Mouse (Mus musculus) MEL (cell line): Measurements from ENCODE around the gene Gm12258. TPM values are rescaled to one million over a fixed set of nuclear protein-coding genes. Genes with fewer than 3 reads are reported as not detected.

Source experiments
- DNase-seq: peaks from one replicate; pipeline ENCODE4 v3.0.0; 2011; ENCODE audit warnings: low read depth, low spot score
- H3K27ac ChIP-seq: 2 replicates; pipeline ENCODE4 v1.5.1; 2012; ENCODE audit warnings: low read depth, mild to moderate bottlenecking, control low read depth, low read length, moderate library complexity; ENCODE audit not compliant: control insufficient read depth
- H3K27me3 ChIP-seq, 2 experiments: fragments of 150-350 bp in 1 of 2; sonication (generic) in 1 of 2; 2 replicates each; pipeline ENCODE4 v1.6.1; 2012; ENCODE audit warnings: low read length in 2 of 2, mild to moderate bottlenecking in 2 of 2, improper control_type of control experiment in 1 of 2, moderate library complexity in 1 of 2; ENCODE audit not compliant: insufficient read depth in 2 of 2, control insufficient read depth in 1 of 2
- H3K36me3 ChIP-seq, 2 experiments: 2 replicates each; pipeline ENCODE4 v1.6.1; 2012 to 2014; ENCODE audit warnings: low read length in 2 of 2, improper control_type of control experiment in 1 of 2, inconsistent platforms in 1 of 2, mild to moderate bottlenecking in 1 of 2; ENCODE audit not compliant: insufficient read depth in 2 of 2, control insufficient read depth in 1 of 2
- H3K4me1 ChIP-seq, 2 experiments: fragments of 150-350 bp in 1 of 2; sonication (generic) in 1 of 2; 2 replicates each; pipeline ENCODE4 v1.6.1; 2012; ENCODE audit warnings: low read length in 2 of 2, improper control_type of control experiment in 1 of 2, mild to moderate bottlenecking in 1 of 2; ENCODE audit not compliant: insufficient read depth in 2 of 2, control insufficient read depth in 1 of 2
- H3K4me3 ChIP-seq, 2 experiments: fragments of 150-350 bp in 1 of 2; sonication (generic) in 1 of 2; 2 replicates each; pipeline ENCODE4 v1.5.1; 2012; ENCODE audit warnings: low read depth in 2 of 2, low read length in 2 of 2, mild to moderate bottlenecking in 2 of 2, moderate library complexity in 2 of 2, control low read depth in 1 of 2, improper control_type of control experiment in 1 of 2; ENCODE audit not compliant: control insufficient read depth in 1 of 2, insufficient read depth in 1 of 2
- H3K79me2 ChIP-seq: 2 replicates; pipeline ENCODE4 v1.6.1; 2012; ENCODE audit warnings: mild to moderate bottlenecking, low read length, moderate library complexity; ENCODE audit not compliant: control insufficient read depth, poor library complexity, insufficient read depth
- H3K9ac ChIP-seq: 2 replicates; pipeline ENCODE4 v1.6.1; 2012; ENCODE audit warnings: low read depth, mild to moderate bottlenecking, control low read depth, low read length, moderate library complexity; ENCODE audit not compliant: control insufficient read depth, poor library complexity, severe bottlenecking
- H3K9me3 ChIP-seq: fragments of 150-350 bp; sonication (generic); replicated peaks from 2 replicates; pipeline ENCODE4 v1.6.1; 2012; ENCODE audit warnings: mild to moderate bottlenecking, low read length, improper control_type of control experiment, moderate library complexity; ENCODE audit not compliant: insufficient read depth
- BHLHE40 ChIP-seq: IDR thresholded peaks from 2 replicates; pipeline ENCODE4 v1.6.1; 2012; ENCODE audit warnings: low read depth, mild to moderate bottlenecking, inconsistent platforms, low read length, improper control_type of control experiment, borderline replicate concordance
- CHD2 ChIP-seq: IDR thresholded peaks from 2 replicates; pipeline ENCODE4 v1.6.1; 2011; ENCODE audit warnings: low read length, improper control_type of control experiment
- E2F4 ChIP-seq: IDR thresholded peaks from 2 replicates; pipeline ENCODE4 v1.6.1; 2011; ENCODE audit warnings: low read depth, low read length, improper control_type of control experiment, borderline replicate concordance
- ETS1 ChIP-seq: IDR thresholded peaks from 2 replicates; pipeline ENCODE4 v1.6.1; 2012; ENCODE audit warnings: low read depth, mild to moderate bottlenecking, inconsistent platforms, low read length, improper control_type of control experiment, moderate library complexity
- GATA1 ChIP-seq: IDR thresholded peaks from 2 replicates; pipeline ENCODE4 v1.6.1; 2011; ENCODE audit warnings: low read depth, low read length, improper control_type of control experiment
- HCFC1 ChIP-seq: IDR thresholded peaks from 2 replicates; pipeline ENCODE4 v1.6.1; 2012; ENCODE audit warnings: low read depth, mild to moderate bottlenecking, inconsistent platforms, low read length, improper control_type of control experiment, moderate library complexity
- MAFK ChIP-seq: IDR thresholded peaks from 2 replicates; pipeline ENCODE4 v1.6.1; 2011; ENCODE audit warnings: low read depth, mild to moderate bottlenecking, low read length, improper control_type of control experiment, borderline replicate concordance
- MAX ChIP-seq: IDR thresholded peaks from 2 replicates; pipeline ENCODE4 v1.6.1; 2011; ENCODE audit warnings: low read length, improper control_type of control experiment
- MAZ ChIP-seq: IDR thresholded peaks from 2 replicates; pipeline ENCODE4 v1.6.1; 2012; ENCODE audit warnings: low read depth, mild to moderate bottlenecking, inconsistent platforms, low read length, improper control_type of control experiment
- MXI1 ChIP-seq: IDR thresholded peaks from 2 replicates; pipeline ENCODE4 v1.6.1; 2011; ENCODE audit warnings: mild to moderate bottlenecking, low read depth, low read length, improper control_type of control experiment
- MYC ChIP-seq: IDR thresholded peaks from 2 replicates; pipeline ENCODE4 v1.6.1; 2011; ENCODE audit warnings: low read depth, mild to moderate bottlenecking, low read length, improper control_type of control experiment, moderate library complexity
- NELFE ChIP-seq: IDR thresholded peaks from 2 replicates; pipeline ENCODE4 v1.6.1; 2011; ENCODE audit warnings: low read depth, low read length, improper control_type of control experiment
- NRF1 ChIP-seq: IDR thresholded peaks from 2 replicates; pipeline ENCODE4 v1.6.1; 2014; ENCODE audit warnings: low read depth, mild to moderate bottlenecking, inconsistent platforms, low read length, improper control_type of control experiment, moderate library complexity; ENCODE audit not compliant: poor library complexity, insufficient read depth, severe bottlenecking
- POLR2A ChIP-seq, 2 experiments: IDR thresholded peaks; 2 replicates each; pipeline ENCODE4 v1.6.1; 2011 to 2012; ENCODE audit warnings: low read length in 2 of 2, mild to moderate bottlenecking in 2 of 2, control low read depth in 1 of 2, improper control_type of control experiment in 1 of 2, low read depth in 1 of 2, moderate library complexity in 1 of 2; ENCODE audit not compliant: control insufficient read depth in 1 of 2, insufficient read depth in 1 of 2, poor library complexity in 1 of 2
- POLR2AphosphoS2 ChIP-seq: IDR thresholded peaks from 2 replicates; pipeline ENCODE4 v1.6.1; 2011; ENCODE audit warnings: low read length, improper control_type of control experiment
- SIN3A ChIP-seq: IDR thresholded peaks from 2 replicates; pipeline ENCODE4 v1.6.1; 2012; ENCODE audit warnings: low read length, improper control_type of control experiment, inconsistent platforms
- TBP ChIP-seq: IDR thresholded peaks from 2 replicates; pipeline ENCODE4 v1.8.0; 2011; ENCODE audit warnings: low read depth, low read length, improper control_type of control experiment
- USF1 ChIP-seq: IDR thresholded peaks from 2 replicates; pipeline ENCODE4 v1.6.1; 2014; ENCODE audit warnings: low read depth, mild to moderate bottlenecking, inconsistent platforms, low read length, improper control_type of control experiment, moderate library complexity
- USF2 ChIP-seq, 2 experiments: IDR thresholded peaks; 2 replicates each; pipeline ENCODE4 v1.6.1; 2011 to 2012; ENCODE audit warnings: improper control_type of control experiment in 2 of 2, low read length in 2 of 2, borderline replicate concordance in 1 of 2, inconsistent platforms in 1 of 2, low read depth in 1 of 2, mild to moderate bottlenecking in 1 of 2; ENCODE audit not compliant: insufficient read depth in 1 of 2
- ZC3H11A ChIP-seq: IDR thresholded peaks from 2 replicates; pipeline ENCODE4 v1.6.1; 2012; ENCODE audit warnings: low read depth, mild to moderate bottlenecking, inconsistent platforms, low read length, improper control_type of control experiment
- ZKSCAN1 ChIP-seq: IDR thresholded peaks from 2 replicates; pipeline ENCODE4 v1.6.1; 2012; ENCODE audit warnings: low read depth, mild to moderate bottlenecking, inconsistent platforms, low read length, improper control_type of control experiment, moderate library complexity
- ZMIZ1 ChIP-seq: IDR thresholded peaks from 2 replicates; pipeline ENCODE4 v1.6.1; 2012; ENCODE audit warnings: low read depth, mild to moderate bottlenecking, inconsistent platforms, low read length, improper control_type of control experiment, moderate library complexity
- ZNF384 ChIP-seq: IDR thresholded peaks from 2 replicates; pipeline ENCODE4 v1.6.1; 2012; ENCODE audit warnings: low read depth, mild to moderate bottlenecking, inconsistent platforms, low read length, improper control_type of control experiment
- polyA plus RNA-seq, 2 experiments: library from polyadenylated mRNA; stranded (reverse) in 1 of 2; unstranded in 1 of 2; fragments of >175 nt in 1 of 2; fragments of >200 nt in 1 of 2; gene quantifications; 2 replicates each; pipeline versions ENCODE4 v1.2.1 to v1.2.4; 2012; ENCODE audit warnings: low replicate concordance in 2 of 2, low read depth in 1 of 2; ENCODE audit not compliant: insufficient read length in 2 of 2, insufficient read depth in 1 of 2, missing spikeins in 1 of 2
- total RNA-seq: library from RNA; depleted of rRNA; stranded (reverse); fragments of 300-350 nt; gene quantifications from 2 replicates; pipeline ENCODE4 v1.2.3, GENCODE M21; 2012

Gene Gm12258
- total and polyA plus RNA-seq, 3 experiments, result 1.7 to 2.5 TPM; not detected in 1

DNA sequence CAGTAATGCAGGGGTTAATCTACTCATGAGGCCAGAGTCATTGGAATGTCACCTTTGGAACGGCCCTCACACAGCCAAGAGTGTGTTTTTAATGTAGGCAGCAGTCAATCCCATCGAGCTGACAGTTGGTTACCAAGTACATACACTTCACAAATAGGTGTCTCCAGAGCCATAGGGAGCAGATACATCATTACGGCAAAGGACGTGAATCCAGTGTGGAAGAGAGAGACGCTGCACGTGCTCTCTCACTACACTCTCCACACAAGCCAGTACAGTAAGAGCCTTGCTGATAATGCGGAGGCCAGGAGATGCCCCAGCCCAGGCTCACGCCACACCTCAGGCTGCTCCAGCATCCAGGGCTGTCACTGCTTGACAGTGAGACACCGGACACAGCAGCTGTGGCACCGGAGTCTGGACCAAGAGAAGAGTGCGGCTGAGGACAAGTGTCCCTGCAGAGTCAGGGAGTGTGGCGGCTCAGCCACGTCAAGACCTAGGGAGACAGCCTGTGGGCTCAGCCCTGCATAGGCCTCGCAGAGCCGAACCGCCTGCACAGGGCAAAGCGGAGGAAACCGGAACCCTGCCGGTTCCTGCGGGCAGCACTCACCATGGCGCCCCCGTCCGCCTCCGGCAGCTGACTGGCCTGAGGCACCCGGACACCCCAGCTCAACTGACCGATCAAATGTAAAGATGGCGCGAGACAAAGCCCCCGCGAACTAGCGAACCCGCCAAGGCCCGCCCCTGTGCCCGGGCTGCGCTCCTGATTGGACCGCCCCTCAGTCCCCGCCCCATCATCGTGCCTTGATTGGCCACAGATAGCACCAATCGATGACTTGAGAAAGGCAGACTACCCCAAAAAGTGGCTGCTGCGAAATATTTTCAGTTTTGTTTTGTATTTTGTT lies 56.8 kb downstream of the Gm12258 start, which contains the start of gene Zfp39:
Zfp39 (minus strand) TSS at position 715 of the 899 bp plus-strand sequence.
- Histone ChIP-seq H3K4me3 (peak within 1 kb of the TSS; percentile 73 to 96), H3K36me3 (peaks cover 4 to 14% of the 10 kb centered on the region in 2 experiments; a peak in 3 of 4 replicates), H3K27ac (peak within 1 kb of the TSS; percentile 61), H3K9me3 (no peaks in the 10 kb centered on the region), H3K27me3 (no peaks in the 10 kb centered on the region), H3K79me2 (peaks cover 7% of the 10 kb centered on the region), H3K4me1 (peaks cover 3 to 16% of the 10 kb centered on the region in 2 experiments), H3K9ac (peak within 1 kb of the TSS; percentile 71)
- peak; percentile 97 for DNase-seq
- TF ChIP-seq ZNF384 (0 out of 2 replicates have a peak, but pooled peaks have one; percentile 1), MYC (peak; percentile 95), POLR2AphosphoS2 (0 out of 2 replicates have a peak, but pooled peaks have one; percentile 28), POLR2A (IDR thresholded peaks at IDR 0.05; ENCODE audit: control insufficient read depth in 1 of 2, insufficient read depth in 1 of 2, low read depth in 1 of 2, low read length in 2 of 2, poor library complexity in 1 of 2) (peak; percentile 44 to 66; a peak in 3 of 4 replicates), NRF1 (0 out of 2 replicates have a peak, but pooled peaks have one; percentile 24), ZC3H11A (no peak), SIN3A (peak; percentile 74), ETS1 (no peak), MXI1 (peak; percentile 97), USF2 (IDR thresholded peaks at IDR 0.05; ENCODE audit: borderline replicate concordance in 1 of 2, insufficient read depth in 1 of 2, low read depth in 1 of 2, low read length in 2 of 2) (no peak), E2F4 (0 out of 2 replicates have a peak, but pooled peaks have one; percentile 51), MAFK (no peak), GATA1 (peak; percentile 46; the same call in 1 of the 2 replicates), HCFC1 (peak; percentile 68), MAZ (peak; percentile 91), BHLHE40 (peak; percentile 91), CHD2 (peak; percentile 69), ZMIZ1 (0 out of 2 replicates have a peak, but pooled peaks have one; percentile 22), USF1 (peak; percentile 58), NELFE (peak; percentile 68), MAX (peak; percentile 95), ZKSCAN1 (no peak), TBP (peak; percentile 80)
